Comparison of ENCODE assay signal across 12 mouse cellular contexts in the genomic region with DNA sequence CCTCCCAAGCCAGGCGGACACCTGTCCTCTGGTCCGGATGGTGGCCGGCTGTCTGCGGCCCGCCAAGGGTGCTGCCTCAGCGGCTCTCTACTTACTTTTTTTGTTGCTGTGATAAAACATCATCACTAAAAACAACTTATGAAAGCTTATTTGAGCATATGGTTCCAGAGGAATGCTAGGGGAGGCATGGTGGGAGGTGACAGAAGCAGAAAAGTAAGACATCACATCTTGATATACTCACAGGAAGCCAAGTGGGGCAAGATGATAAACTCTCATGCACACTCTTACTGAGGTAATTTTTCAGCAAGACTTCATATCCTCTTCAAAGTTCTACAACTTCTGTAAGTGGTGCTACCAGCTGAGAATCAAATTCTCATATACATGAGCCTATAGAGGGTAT. TPM values are rescaled to one million over a fixed set of nuclear protein-coding genes. Genes with fewer than 3 reads are reported as not detected.
"Had no signal": no experiment of that assay in that cellular context is flagged by ENCODE, and none has a peak within 500 bp of the region (broad histone marks: within the 10 kb centered on the region; RNA-seq: fewer than 3 reads in every experiment).

No protein-coding gene starts in this region.

- ATAC-seq: midbrain, embryonic 16.5 days had no signal

- DNase-seq: lung, adult 18-20 months; lung, embryonic 14.5 days; lung, postnatal 10 days; lung, postnatal 4 days; midbrain, embryonic 14.5 days; retina, postnatal 1 day; spleen, adult 18-20 months; thymus, adult 2 months; thymus, postnatal 25 days had no signal

RNA-seq across cellular contexts. Expression of a gene that starts 22.5 kb away (rescaled TPM):
- total RNA-seq: megakaryocyte, adult 5-6 weeks; megakaryocyte-erythroid progenitor cell, adult 5-6 weeks had no signal

RNA-seq across cellular contexts. Expression of a gene that starts 53.0 kb away (rescaled TPM):
- total RNA-seq: megakaryocyte, adult 5-6 weeks had no signal
